Mouse (Mus musculus) forelimb bud, embryonic 11.5 days (tissue): Measurements from ENCODE around the gene Capn8.
"Not testable (repeated sequence)": the region's sequence is repeated elsewhere in the genome, so short reads cannot be mapped to it uniquely, and the experiment has no call there.

ENCODE experiments used
- DNase-seq: peaks from one replicate; pipeline ENCODE4 v3.0.0-alpha.2; 2012; ENCODE audit warnings: low read depth, low spot score

Gene Capn8

GRCm38 (mm10) chr1:182615465-182615864, 50.7 kb downstream of the Capn8 start:
- no peak for DNase-seq

GRCm38 (mm10) chr1:182618200-182618947, 53.6 kb downstream of the Capn8 start:
- no peak for DNase-seq

- DNase-seq = no peak
Observed at GRCm38 (mm10) chr1:182620470-182620869, 55.7 kb downstream of the Capn8 start.

GRCm38 (mm10) chr1:182621256-182621655, 56.4 kb downstream of the Capn8 start:
- no peak for DNase-seq

- DNase-seq = no peak
Observed at GRCm38 (mm10) chr1:182626197-182626596, 61.4 kb downstream of the Capn8 start.

GRCm38 (mm10) chr1:182629228-182629627, 64.4 kb downstream of the Capn8 start:
- DNase-seq = no peak

GRCm38 (mm10) chr1:182633712-182634294, 69.0 kb downstream of the Capn8 start:
- no peak for DNase-seq

GRCm38 (mm10) chr1:182639016-182639415, 74.2 kb downstream of the Capn8 start:
- no peak for DNase-seq

- DNase-seq = no peak
Observed at GRCm38 (mm10) chr1:182639456-182639855, 74.6 kb downstream of the Capn8 start.

GRCm38 (mm10) chr1:182640094-182640493, 75.3 kb downstream of the Capn8 start:
- no peak for DNase-seq

- no peak for DNase-seq
Observed at GRCm38 (mm10) chr1:182642779-182643178, 78.0 kb downstream of the Capn8 start.

GRCm38 (mm10) chr1:182644418-182644817, 79.6 kb downstream of the Capn8 start:
- DNase-seq = not testable (repeated sequence)

- DNase-seq = no peak
Observed at GRCm38 (mm10) chr1:182645211-182645668, 80.4 kb downstream of the Capn8 start.

- DNase-seq = no peak
Observed at GRCm38 (mm10) chr1:182646796-182647195, 82.0 kb downstream of the Capn8 start.

GRCm38 (mm10) chr1:182657760-182658159, 93.0 kb downstream of the Capn8 start:
- DNase-seq = peak; percentile 44

GRCm38 (mm10) chr1:182660365-182660764, 95.6 kb downstream of the Capn8 start:
- DNase-seq = no peak

- DNase-seq = no peak
Observed at GRCm38 (mm10) chr1:182663671-182664070, 98.9 kb downstream of the Capn8 start.

- no peak for DNase-seq
Observed at GRCm38 (mm10) chr1:182664841-182665240, 100.0 kb downstream of the Capn8 start.

- DNase-seq = no peak
Observed at GRCm38 (mm10) chr1:182667281-182667680, 102.5 kb downstream of the Capn8 start.

GRCm38 (mm10) chr1:182669741-182670140, 104.9 kb downstream of the Capn8 start:
- DNase-seq = no peak

GRCm38 (mm10) chr1:182670563-182671342, 105.9 kb downstream of the Capn8 start:
- peak; percentile 72 for DNase-seq

GRCm38 (mm10) chr1:182671343-182671624, 106.5 kb downstream of the Capn8 start:
- no peak for DNase-seq

GRCm38 (mm10) chr1:182675346-182675745, 110.5 kb downstream of the Capn8 start:
- DNase-seq = no peak
